Mouse (Mus musculus) midbrain, embryonic 11.5 days (tissue): ENCODE data around the gene Fkbp5. TPM values are rescaled to one million over a fixed set of nuclear protein-coding genes. Genes with fewer than 3 reads are reported as not detected.
A peak's percentile ranks its signal among the peaks of the same experiment; 100 is the strongest.

Experiments
- ATAC-seq: fragments of 200-750 bp; cut with Nextera tagmentation; 2 replicates; pipeline ENCODE4 v1.8.0; 2017; ENCODE audit warnings: moderate TSS enrichment, moderate library complexity; ENCODE audit not compliant: low FRiP score
- DNase-seq: peaks from one replicate; pipeline ENCODE4 v3.0.0; 2015; ENCODE audit warnings: low spot score; ENCODE audit errors: missing footprints
- H3K27ac ChIP-seq: fragments of 300-500 bp; sonication (generic); 2 replicates; pipeline ENCODE4 v1.5.1; 2014; ENCODE audit warnings: low read depth, low read length
- H3K27me3 ChIP-seq: fragments of 300-500 bp; sonication (generic); 2 replicates; pipeline ENCODE4 v1.6.1; 2014; ENCODE audit warnings: mild to moderate bottlenecking, low read length, moderate library complexity, mixed read lengths; ENCODE audit not compliant: control insufficient read depth, insufficient read depth
- H3K36me3 ChIP-seq: fragments of 300-500 bp; sonication (generic); 2 replicates; pipeline ENCODE4 v1.6.1; 2014; ENCODE audit warnings: mild to moderate bottlenecking, low read length, moderate library complexity, mixed read lengths; ENCODE audit not compliant: control insufficient read depth, insufficient read depth
- H3K4me1 ChIP-seq: fragments of 300-500 bp; sonication (generic); 2 replicates; pipeline ENCODE4 v1.6.1; 2014; ENCODE audit warnings: low read length; ENCODE audit not compliant: control insufficient read depth, insufficient read depth
- H3K4me2 ChIP-seq: fragments of 300-500 bp; sonication (generic); 2 replicates; pipeline ENCODE4 v1.6.1; 2014; ENCODE audit warnings: mild to moderate bottlenecking, moderate library complexity
- H3K4me3 ChIP-seq: fragments of 300-500 bp; sonication (generic); 2 replicates; pipeline ENCODE4 v1.5.1; 2014; ENCODE audit warnings: low read depth, low read length
- H3K9ac ChIP-seq: fragments of 300-500 bp; sonication (generic); 2 replicates; pipeline ENCODE4 v1.6.1; 2014; ENCODE audit warnings: low read length
- H3K9me3 ChIP-seq: fragments of 300-500 bp; sonication (generic); 2 replicates; pipeline ENCODE4 v1.6.1; 2016; ENCODE audit warnings: low read length; ENCODE audit not compliant: control insufficient read depth
- WGBS: fragments of 180-500 bp; shearing (Covaris S2); extraction: QIAGEN DNeasy Blood & Tissue Kit; methylation state at CpG from one replicate; pipeline ENCODE4 v1.1.7; 2014; 5-methylcytosine and 5-hydroxymethylcytosine counted together
- polyA plus RNA-seq: library from polyadenylated mRNA; unstranded; fragments of >200 nt; fragmentation: Nextera tagmentation; extraction: Ambion mirVana; gene quantifications from 2 replicates; pipeline ENCODE4 v1.2.1, GENCODE M21; 2014

Fkbp5 gene
- polyA plus RNA-seq, 1 experiment from 2014 or later, result 10.9 TPM

GRCm38 (mm10) chr17:28499190-28499589, 18.1 kb downstream of the Fkbp5 start:
- Histone ChIP-seq H3K27me3 (no peaks in the 10 kb centered on the region), H3K27ac (no peak overlapping the region), H3K4me3 (no peak overlapping the region), H3K4me1 (no peaks in the 10 kb centered on the region), H3K9ac (no peak overlapping the region), H3K36me3 (no peaks in the 10 kb centered on the region), H3K4me2 (no peak overlapping the region), H3K9me3 (peaks cover 3% of the 10 kb centered on the region; the same call in 1 of the 2 replicates)
- ATAC-seq (no peak), DNase-seq (peak; percentile 53)
- WGBS, result 68% methylated on average over 2 of the region's 2 CpGs

GRCm38 (mm10) chr17:28495832-28496231, 21.5 kb downstream of the Fkbp5 start:
- Histone ChIP-seq H3K4me1 (no peaks in the 10 kb centered on the region), H3K36me3 (no peaks in the 10 kb centered on the region), H3K9ac (no peak overlapping the region), H3K4me2 (no peak overlapping the region), H3K27me3 (no peaks in the 10 kb centered on the region), H3K9me3 (peaks cover 3% of the 10 kb centered on the region; the same call in 1 of the 2 replicates), H3K27ac (no peak overlapping the region), H3K4me3 (no peak overlapping the region)
- no peak for DNase-seq
- no peak for ATAC-seq
- 96% methylated on average over 8 of the region's 8 CpGs for WGBS

GRCm38 (mm10) chr17:28491035-28491770, 26.1 kb downstream of the Fkbp5 start:
- ATAC-seq (no peak), DNase-seq (no peak)
- no peaks in the 10 kb centered on the region for H3K36me3 ChIP-seq
- peaks cover 3% of the 10 kb centered on the region; the same call in 1 of the 2 replicates for H3K4me1 ChIP-seq
- 78% methylated on average over 14 of the region's 14 CpGs for WGBS
- no peak overlapping the region for H3K4me3 ChIP-seq
- H3K9me3 ChIP-seq, result no peaks in the 10 kb centered on the region
- H3K4me2 ChIP-seq, result no peak overlapping the region
- no peak overlapping the region for H3K27ac ChIP-seq
- no peak overlapping the region for H3K9ac ChIP-seq
- H3K27me3 ChIP-seq, result no peaks in the 10 kb centered on the region

- WGBS, result 87% methylated on average over 7 of the region's 7 CpGs
- no peak for DNase-seq
- Histone ChIP-seq H3K4me1 (peaks cover 7% of the 10 kb centered on the region), H3K4me2 (no peak overlapping the region), H3K4me3 (no peak overlapping the region), H3K9me3 (no peaks in the 10 kb centered on the region), H3K9ac (no peak overlapping the region), H3K27me3 (no peaks in the 10 kb centered on the region), H3K27ac (no peak overlapping the region), H3K36me3 (no peaks in the 10 kb centered on the region)
- ATAC-seq, result no peak
Measured at GRCm38 (mm10) chr17:28488258-28489013, 28.9 kb downstream of the Fkbp5 start.

- no peak overlapping the region for H3K9ac ChIP-seq
- ATAC-seq (no peak), DNase-seq (no peak)
- no peaks in the 10 kb centered on the region for H3K9me3 ChIP-seq
- H3K36me3 ChIP-seq, result no peaks in the 10 kb centered on the region
- WGBS, result 94% methylated on average over 18 of the region's 18 CpGs
- no peak overlapping the region for H3K4me3 ChIP-seq
- peaks cover 7% of the 10 kb centered on the region for H3K4me1 ChIP-seq
- no peak overlapping the region for H3K4me2 ChIP-seq
- H3K27ac ChIP-seq, result no peak overlapping the region
- H3K27me3 ChIP-seq, result no peaks in the 10 kb centered on the region
Measured at GRCm38 (mm10) chr17:28487584-28488257, 29.6 kb downstream of the Fkbp5 start.

- no peak overlapping the region for H3K9ac ChIP-seq
- WGBS, result 79% methylated on average over 6 of the region's 6 CpGs
- peaks cover 7% of the 10 kb centered on the region for H3K4me1 ChIP-seq
- no peaks in the 10 kb centered on the region for H3K9me3 ChIP-seq
- no peak overlapping the region for H3K4me2 ChIP-seq
- H3K27me3 ChIP-seq, result no peaks in the 10 kb centered on the region
- DNase-seq, result no peak
- no peaks in the 10 kb centered on the region for H3K36me3 ChIP-seq
- H3K27ac ChIP-seq, result no peak overlapping the region
- H3K4me3 ChIP-seq, result no peak overlapping the region; the same call in 1 of the 2 replicates
- ATAC-seq, result no peak; the same call in 1 of the 2 replicates
Measured at GRCm38 (mm10) chr17:28486720-28487119, 30.6 kb downstream of the Fkbp5 start.

- H3K27me3 ChIP-seq, result no peaks in the 10 kb centered on the region
- DNase-seq (peak; percentile 99), ATAC-seq (peak; percentile 99)
- H3K27ac ChIP-seq, result peak overlapping the region; percentile 77
- peak overlapping the region; percentile 87 for H3K9ac ChIP-seq
- H3K4me2 ChIP-seq, result peak overlapping the region; percentile 66
- no peaks in the 10 kb centered on the region for H3K9me3 ChIP-seq
- peaks cover 7% of the 10 kb centered on the region for H3K4me1 ChIP-seq
- peak overlapping the region; percentile 86 for H3K4me3 ChIP-seq
- 0% methylated on average over 47 of the region's 58 CpGs for WGBS
- H3K36me3 ChIP-seq, result no peaks in the 10 kb centered on the region
Measured at GRCm38 (mm10) chr17:28485977-28486400, 31.3 kb downstream of the Fkbp5 start.

- Histone ChIP-seq H3K9ac (peak overlapping the region; percentile 87), H3K4me3 (peak overlapping the region; percentile 86), H3K9me3 (no peaks in the 10 kb centered on the region), H3K27ac (peak overlapping the region; percentile 77), H3K36me3 (no peaks in the 10 kb centered on the region), H3K4me2 (peak overlapping the region; percentile 66), H3K4me1 (peaks cover 7% of the 10 kb centered on the region), H3K27me3 (no peaks in the 10 kb centered on the region)
- under 1% methylated on average over 60 of the region's 77 CpGs for WGBS
- DNase-seq, result peak; percentile 98
- ATAC-seq, result peak; percentile 16; the same call in 1 of the 2 replicates
Measured at GRCm38 (mm10) chr17:28485446-28485948, 31.8 kb downstream of the Fkbp5 start.
